Mouse (Mus musculus) liver, embryonic 11.5 days (tissue): ENCODE measurements around the gene Myb. TPM values are rescaled to one million over a fixed set of nuclear protein-coding genes. Genes with fewer than 3 reads are reported as not detected.

ENCODE experiments used
- ATAC-seq: fragments of 200-750 bp; cut with Nextera tagmentation; replicated peaks from 2 replicates; pipeline ENCODE4 v1.8.0; 2017; ENCODE audit warnings: moderate number of reproducible peaks, mild to moderate bottlenecking, moderate TSS enrichment, moderate library complexity; ENCODE audit not compliant: low FRiP score
- DNase-seq: peaks from one replicate; pipeline ENCODE4 v3.0.0-alpha.2; 2017; ENCODE audit warnings: low spot score
- H3K27ac ChIP-seq: fragments of 300-500 bp; sonication (generic); 2 replicates; pipeline ENCODE4 v1.5.1; 2014; ENCODE audit warnings: mild to moderate bottlenecking, low read depth, low read length, control low read depth
- H3K27me3 ChIP-seq: fragments of 300-500 bp; sonication (generic); replicated peaks from 2 replicates; pipeline ENCODE4 v1.6.1; 2014; ENCODE audit warnings: low read length, mixed read lengths; ENCODE audit not compliant: control insufficient read depth, insufficient read depth
- H3K36me3 ChIP-seq: fragments of 300-500 bp; sonication (generic); 2 replicates; pipeline ENCODE4 v1.6.1; 2014; ENCODE audit warnings: mild to moderate bottlenecking, low read length, moderate library complexity, mixed read lengths; ENCODE audit not compliant: control insufficient read depth, insufficient read depth
- H3K4me1 ChIP-seq: fragments of 300-500 bp; sonication (generic); replicated peaks from 2 replicates; pipeline ENCODE4 v1.6.1; 2014; ENCODE audit warnings: low read length, mixed read lengths; ENCODE audit not compliant: control insufficient read depth, insufficient read depth
- H3K4me2 ChIP-seq: fragments of 300-500 bp; sonication (generic); 2 replicates; pipeline ENCODE4 v1.6.1; 2014; ENCODE audit warnings: mild to moderate bottlenecking, control low read depth, moderate library complexity
- H3K4me3 ChIP-seq: fragments of 300-500 bp; sonication (generic); 2 replicates; pipeline ENCODE4 v1.5.1; 2014; ENCODE audit warnings: low read depth, low read length, control low read depth
- H3K9ac ChIP-seq: fragments of 300-500 bp; sonication (generic); 2 replicates; pipeline ENCODE4 v1.6.1; 2014; ENCODE audit warnings: low read depth, low read length, control low read depth
- H3K9me3 ChIP-seq: fragments of 300-500 bp; sonication (generic); 2 replicates; pipeline ENCODE4 v1.6.1; 2016; ENCODE audit warnings: low read length, inconsistent platforms, mixed read lengths; ENCODE audit not compliant: control insufficient read depth
- WGBS: fragments of 180-500 bp; shearing (Covaris S2); extraction: QIAGEN DNeasy Blood & Tissue Kit; methylation state at CpG from one replicate; pipeline ENCODE4 v1.1.7; 2014; 5-methylcytosine and 5-hydroxymethylcytosine counted together
- polyA plus RNA-seq: library from polyadenylated mRNA; unstranded; fragments of >200 nt; fragmentation: Nextera tagmentation; extraction: Ambion mirVana; gene quantifications from 2 replicates; pipeline ENCODE4 v1.2.1, GENCODE M21; 2014

The Myb gene
- polyA plus RNA-seq, 1 experiment from 2014 or later: 40.3 TPM

DNA sequence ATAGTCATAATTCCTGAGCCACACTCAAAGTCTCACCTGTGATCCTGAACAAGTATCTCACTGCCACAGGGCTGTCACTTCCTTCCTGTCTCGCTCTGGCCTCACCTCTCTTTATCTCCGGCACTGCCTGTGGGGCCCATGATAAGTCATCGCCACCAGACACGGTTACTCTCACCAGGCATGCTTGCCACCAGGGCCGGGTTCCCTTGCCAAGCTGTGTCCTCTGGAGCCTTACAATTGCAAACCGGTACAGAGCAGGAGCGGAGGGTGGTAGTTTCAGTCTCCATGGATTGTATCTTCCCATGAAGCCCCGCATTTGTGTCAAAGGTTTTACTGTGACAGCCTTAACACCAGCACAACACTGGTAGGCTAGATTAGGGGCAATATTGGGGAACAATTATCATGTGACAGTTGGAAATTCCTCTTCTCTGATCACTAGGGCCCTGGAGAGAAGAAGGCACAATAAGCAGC, 35.9 kb upstream of the Myb start:
- H3K9me3 ChIP-seq: no peaks in the 10 kb centered on the region
- H3K4me3 ChIP-seq: no peak overlapping the region
- H3K4me1 ChIP-seq: peaks cover 40% of the 10 kb centered on the region
- peak overlapping the region; percentile 54 for H3K9ac ChIP-seq
- H3K36me3 ChIP-seq: no peaks in the 10 kb centered on the region
- DNase-seq (peak; percentile 70), ATAC-seq (peak; percentile 95)
- no peaks in the 10 kb centered on the region for H3K27me3 ChIP-seq
- H3K4me2 ChIP-seq: peak overlapping the region; percentile 48
- peak overlapping the region; percentile 83 for H3K27ac ChIP-seq
- 35% methylated on average over 8 of the region's 8 CpGs for WGBS

GRCm38 (mm10) chr10:21195597-21195996, 34.8 kb upstream of the Myb start:
- DNase-seq (no peak), ATAC-seq (no peak)
- Histone ChIP-seq H3K4me3 (no peak overlapping the region), H3K36me3 (no peaks in the 10 kb centered on the region), H3K27me3 (no peaks in the 10 kb centered on the region), H3K4me1 (peaks cover 40% of the 10 kb centered on the region), H3K9me3 (no peaks in the 10 kb centered on the region), H3K9ac (no peak overlapping the region; the same call in 1 of the 2 replicates), H3K4me2 (no peak overlapping the region), H3K27ac (peak overlapping the region; percentile 35; the same call in 1 of the 2 replicates)
- 49% methylated on average over 8 of the region's 8 CpGs for WGBS

- H3K4me1 ChIP-seq: peaks cover 40% of the 10 kb centered on the region
- H3K36me3 ChIP-seq: no peaks in the 10 kb centered on the region
- no peaks in the 10 kb centered on the region for H3K9me3 ChIP-seq
- H3K27ac ChIP-seq: no peak overlapping the region
- H3K4me3 ChIP-seq: no peak overlapping the region
- WGBS: 33% methylated on average over 3 of the region's 3 CpGs
- H3K9ac ChIP-seq: no peak overlapping the region
- ATAC-seq: no peak
- H3K4me2 ChIP-seq: peak overlapping the region; percentile 45
- H3K27me3 ChIP-seq: no peaks in the 10 kb centered on the region
- no peak for DNase-seq
These were observed 33.2 kb upstream of the Myb start for GRCm38 (mm10) chr10:21193935-21194505.

- H3K27ac ChIP-seq: no peak overlapping the region
- H3K4me2 ChIP-seq: peak overlapping the region; percentile 45
- peaks cover 40% of the 10 kb centered on the region for H3K4me1 ChIP-seq
These were observed 32.5 kb upstream of the Myb start for GRCm38 (mm10) chr10:21193088-21193934.

GRCm38 (mm10) chr10:21192436-21192835, 31.7 kb upstream of the Myb start:
- WGBS: 81% methylated on average over 10 of the region's 10 CpGs
- DNase-seq: no peak
- Histone ChIP-seq H3K36me3 (no peaks in the 10 kb centered on the region), H3K4me2 (no peak overlapping the region), H3K27me3 (no peaks in the 10 kb centered on the region), H3K9ac (no peak overlapping the region), H3K27ac (no peak overlapping the region), H3K4me1 (peaks cover 42% of the 10 kb centered on the region), H3K9me3 (no peaks in the 10 kb centered on the region), H3K4me3 (no peak overlapping the region)
- ATAC-seq: no peak

More at GRCm38 (mm10) chr10:21193088-21193934, 32.5 kb upstream of the Myb start:
- WGBS: 26% methylated on average over 10 of the region's 10 CpGs
- Histone ChIP-seq H3K27me3 (no peaks in the 10 kb centered on the region), H3K4me3 (no peak overlapping the region), H3K9ac (no peak overlapping the region), H3K36me3 (no peaks in the 10 kb centered on the region), H3K9me3 (no peaks in the 10 kb centered on the region)
- ATAC-seq (no peak), DNase-seq (peak; percentile 31)

DNA sequence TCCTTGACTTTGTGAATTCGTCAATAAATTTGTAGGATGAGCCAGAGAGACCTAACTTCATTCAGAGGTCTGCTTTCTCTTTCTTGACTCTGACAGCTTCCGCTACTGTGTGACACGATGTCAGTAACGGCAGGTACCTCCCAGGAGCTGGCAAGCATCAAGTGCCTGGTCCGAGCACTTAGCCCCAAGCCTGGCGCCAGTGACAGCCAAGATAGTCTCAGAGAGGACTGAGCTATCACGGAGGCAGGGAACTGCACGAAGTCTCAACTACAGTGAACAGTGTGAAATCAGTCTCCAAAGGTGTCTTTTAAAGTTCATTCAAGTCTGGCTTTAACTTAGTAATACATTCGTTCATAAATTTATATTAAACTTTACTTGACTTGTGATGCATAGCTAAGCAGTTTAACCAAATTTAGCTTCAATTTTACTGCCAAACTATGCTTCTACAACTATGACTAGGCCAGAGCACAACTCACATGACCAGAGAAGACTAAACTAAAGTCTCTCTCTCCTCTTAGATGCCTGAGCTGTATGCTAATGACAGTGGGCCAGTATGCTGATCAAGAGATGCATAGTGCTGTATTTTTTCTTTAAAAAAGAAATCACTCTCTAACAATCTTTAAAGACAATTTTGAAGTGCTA, 29.1 kb upstream of the Myb start:
- Histone ChIP-seq H3K27me3 (no peaks in the 10 kb centered on the region), H3K27ac (no peak overlapping the region), H3K4me3 (no peak overlapping the region), H3K9ac (no peak overlapping the region), H3K4me1 (peaks cover 33% of the 10 kb centered on the region), H3K4me2 (no peak overlapping the region), H3K9me3 (no peaks in the 10 kb centered on the region), H3K36me3 (no peaks in the 10 kb centered on the region)
- DNase-seq (no peak), ATAC-seq (no peak)
- WGBS: 59% methylated on average over 9 of the region's 9 CpGs

GRCm38 (mm10) chr10:21189275-21189601, 28.5 kb upstream of the Myb start:
- DNase-seq (no peak), ATAC-seq (no peak)
- Histone ChIP-seq H3K36me3 (no peaks in the 10 kb centered on the region), H3K9me3 (no peaks in the 10 kb centered on the region), H3K9ac (peak overlapping the region; percentile 59; the same call in 1 of the 2 replicates), H3K4me2 (peak overlapping the region; percentile 75), H3K4me3 (peak overlapping the region; percentile 52; the same call in 1 of the 2 replicates), H3K27ac (no peak overlapping the region), H3K4me1 (peaks cover 27% of the 10 kb centered on the region), H3K27me3 (no peaks in the 10 kb centered on the region)
- 21% methylated on average over 8 of the region's 8 CpGs for WGBS

DNA sequence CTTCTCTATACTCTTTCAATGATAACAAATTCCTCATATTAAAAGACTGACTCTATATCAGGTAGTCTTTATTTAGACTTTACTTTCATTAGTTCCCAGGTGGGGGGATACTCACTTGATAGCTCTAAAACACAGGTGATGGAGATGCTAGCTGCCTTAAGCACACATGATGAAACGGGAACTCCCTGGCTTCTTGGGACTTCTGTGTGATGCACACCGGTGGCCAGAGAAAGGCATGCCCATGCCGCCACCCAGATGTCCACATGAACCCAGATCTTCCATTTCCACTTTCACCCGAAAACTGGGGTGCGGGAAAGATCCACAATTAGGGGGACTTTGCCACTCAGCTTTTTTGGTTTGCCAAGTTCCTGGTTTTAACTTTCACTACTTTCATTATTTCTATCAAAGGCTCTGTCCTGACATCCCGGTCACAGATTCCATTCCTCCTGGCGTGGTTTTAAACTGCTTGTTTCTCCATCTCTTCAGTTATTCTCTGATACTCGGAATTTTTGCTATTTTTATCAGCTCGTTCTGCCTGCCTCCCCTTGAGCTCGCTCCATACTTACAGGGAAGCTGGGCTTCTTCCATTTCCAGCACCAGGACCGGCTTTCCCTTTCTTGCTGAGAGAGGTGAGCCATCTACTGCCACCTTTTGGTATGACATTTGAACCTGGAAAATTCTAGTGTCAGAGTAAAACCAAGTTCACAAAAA, 27.9 kb upstream of the Myb start:
- Histone ChIP-seq H3K27me3 (no peaks in the 10 kb centered on the region), H3K4me2 (peak overlapping the region; percentile 75), H3K9me3 (no peaks in the 10 kb centered on the region), H3K4me3 (peak overlapping the region; percentile 52), H3K27ac (no peak overlapping the region), H3K4me1 (peaks cover 22% of the 10 kb centered on the region), H3K9ac (peak overlapping the region; percentile 59), H3K36me3 (no peaks in the 10 kb centered on the region)
- DNase-seq (peak; percentile 41), ATAC-seq (no peak)
- 21% methylated on average over 11 of the region's 11 CpGs for WGBS
